Comparison of ENCODE assay signal across 26 mouse cellular contexts in genomic region chr1:32872920-32873319, GRCm38 (mm10).
DNase-seq lines count a peak whose midpoint lies in the region; ATAC-seq lines count a peak whose summit lies in the region.
"Had no signal": no experiment of that assay in that cellular context is flagged by ENCODE, and none has a peak within 500 bp of the region (broad histone marks: within the 10 kb centered on the region; RNA-seq: fewer than 3 reads in every experiment).

No protein-coding gene starts in this region.

- peak; percentile 2 to 10 for DNase-seq in frontal cortex, postnatal 36 days (ENCODE audit: low spot score in 2 of 2)
- no peak for DNase-seq in frontal cortex, postnatal 14 days (ENCODE audit: low spot score in 2 of 2)
- DNase-seq in left cerebral cortex, postnatal 14 days (ENCODE audit: low spot score in 2 of 2): peak; percentile 9 to 15
- no peak for DNase-seq in left cerebral cortex, postnatal 10 days (ENCODE audit: extremely low spot score in 1 of 2, low spot score in 2 of 2)
- DNase-seq in right cerebral cortex, adult 18-20 months: peak; percentile 7
- DNase-seq in right cerebral cortex, postnatal 25 days: no peak
- DNase-seq: adrenal gland, adult 8-10 months; cerebellum, adult 9-10 months; cerebellum, postnatal 36 days; heart, adult 2 months; heart, postnatal 10 days; kidney, adult 11 months; kidney, postnatal 14 days; liver; lung, adult 2 months; lung, postnatal 10 days; thymus, adult 2 months; thymus, postnatal 4 days had no signal

- H3K9me3 ChIP-seq in neural tube, embryonic 15.5 days (replicated peaks): no peaks in the 10 kb centered on the region
- H3K9me3 ChIP-seq: forebrain, embryonic 13.5 days; G1E; heart, embryonic 13.5 days had no signal

- no peak overlapping the region for H3K4me3 ChIP-seq in neural tube, embryonic 15.5 days (replicated peaks)
- H3K4me3 ChIP-seq: forebrain, embryonic 13.5 days; heart, adult 2 months; heart, embryonic 13.5 days; left cerebral cortex, adult 2 months had no signal

- no peaks in the 10 kb centered on the region for H3K27me3 ChIP-seq in neural tube, embryonic 15.5 days (replicated peaks)
- H3K27me3 ChIP-seq: forebrain, embryonic 13.5 days; heart, embryonic 13.5 days had no signal

- WGBS in neural tube, embryonic 15.5 days: 55% methylated on average over 8 of the region's 8 CpGs

- H3K36me3 ChIP-seq in neural tube, embryonic 15.5 days: no peaks in the 10 kb centered on the region
- H3K36me3 ChIP-seq: G1E; heart, embryonic 13.5 days had no signal

- no peak overlapping the region for H3K4me2 ChIP-seq in neural tube, embryonic 15.5 days
- H3K4me2 ChIP-seq: forebrain, embryonic 13.5 days; heart, embryonic 13.5 days had no signal

- peaks cover 3% of the 10 kb centered on the region for H3K4me1 ChIP-seq in neural tube, embryonic 15.5 days
- H3K4me1 ChIP-seq: forebrain, embryonic 13.5 days had no signal

- intact Hi-C loops in left cerebral cortex, postnatal 14 days (cut with DNase I): no loop called here
- intact Hi-C loops in left cerebral cortex, postnatal 10 days (cut with DNase I): no loop called here

- H3K27ac ChIP-seq in neural tube, embryonic 15.5 days (replicated peaks): no peak overlapping the region
- H3K27ac ChIP-seq: forebrain, embryonic 13.5 days; heart, adult 2 months; heart, embryonic 13.5 days; left cerebral cortex, adult 2 months; liver, embryonic 14.5 days; macrophage had no signal

- no peak overlapping the region for H3K9ac ChIP-seq in neural tube, embryonic 15.5 days (replicated peaks)
- H3K9ac ChIP-seq: forebrain, embryonic 13.5 days; heart, embryonic 13.5 days; liver, embryonic 14.5 days had no signal

- ATAC-seq in neural tube, embryonic 15.5 days (ENCODE audit: low FRiP score): peak; percentile 75
- ATAC-seq: forebrain, embryonic 13.5 days; inflammation-experienced regulatory T-cells, adult 6 months had no signal

Comparison
In these comparisons a context has a peak if more than half of its experiments do, and no peak if none do; other contexts are left out.
1. DNase-seq: peak in frontal cortex, postnatal 36 days (2 of 2), left cerebral cortex, postnatal 14 days (2 of 2) and right cerebral cortex, adult 18-20 months (single experiment); none in frontal cortex, postnatal 14 days (0 of 2), left cerebral cortex, postnatal 10 days (0 of 2) and right cerebral cortex, postnatal 25 days (single experiment).